Mouse (Mus musculus): ENCODE measurements around the gene Zdhhc18. TPM values are rescaled to one million over a fixed set of nuclear protein-coding genes. Genes with fewer than 3 reads are reported as not detected.

Zdhhc18 gene
- total RNA-seq, 2 experiments from 2014 or later, result 21.6 to 27.6 TPM

DNA sequence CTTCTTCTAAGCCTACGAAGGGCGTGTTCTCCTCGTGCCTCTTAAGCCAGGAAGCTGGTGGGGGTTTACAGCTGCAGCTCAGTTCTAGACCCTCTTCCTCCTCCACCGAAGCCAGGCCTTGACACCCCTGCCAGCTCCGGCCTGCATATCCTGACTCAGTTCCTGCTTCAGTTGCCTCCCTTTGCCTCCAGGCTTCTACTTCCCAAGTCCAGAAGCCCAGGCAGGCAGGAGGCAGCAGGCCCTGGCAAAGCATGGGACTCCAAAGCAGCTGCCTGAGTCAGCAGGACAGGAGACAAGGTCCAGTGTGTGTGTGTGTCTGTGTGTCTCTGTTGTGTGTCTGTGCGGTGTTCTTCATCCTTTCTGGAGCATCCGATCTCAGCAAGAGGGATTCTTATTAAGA, 45.8 kb downstream of the Zdhhc18 start:
- DNase-seq, result no peak

DNA sequence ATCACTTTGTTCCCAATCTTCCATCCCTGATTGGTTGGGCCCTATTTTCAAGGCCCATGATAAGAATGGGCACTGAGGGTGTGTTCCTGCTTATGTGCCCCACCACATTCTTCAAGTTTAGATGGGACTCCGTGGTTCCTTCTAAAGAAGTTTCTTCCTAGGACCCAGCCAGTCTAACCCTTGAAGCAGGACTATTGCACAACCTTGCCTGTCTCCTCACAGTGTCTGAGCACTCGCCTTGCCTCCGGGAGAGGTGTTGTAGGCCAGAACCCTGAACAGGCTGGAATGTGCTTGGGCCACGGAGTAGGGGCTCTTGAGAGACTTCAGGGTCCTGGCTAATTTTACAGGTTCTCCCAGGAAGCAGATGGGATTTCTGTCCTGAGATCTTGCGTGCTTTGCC, 46.9 kb downstream of the Zdhhc18 start:
- DNase-seq, result no peak

DNA sequence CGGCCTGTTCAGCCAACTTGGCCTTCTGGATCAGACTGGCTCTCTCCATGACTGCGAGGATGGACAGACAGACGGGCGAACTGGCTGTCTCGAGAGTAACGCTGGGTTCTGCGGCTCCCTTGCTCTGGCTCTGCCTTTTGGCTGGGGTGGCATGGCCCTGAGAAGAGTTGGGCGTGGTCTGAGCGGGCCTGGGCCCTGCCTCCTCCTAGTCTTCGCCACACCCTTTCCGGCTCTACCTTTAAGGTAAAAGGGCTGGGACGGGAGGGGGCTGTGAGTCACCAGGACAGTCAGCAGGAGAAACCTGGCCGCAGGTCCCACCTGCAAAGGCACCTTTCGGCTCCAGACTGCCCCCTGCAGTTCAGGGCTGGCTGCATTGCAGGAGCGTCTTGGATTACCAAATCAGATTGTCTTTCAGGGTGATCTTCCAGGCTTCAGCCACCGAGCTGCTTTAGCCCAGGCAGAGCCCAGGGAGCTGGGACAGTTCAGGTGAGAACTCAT, 48.2 kb downstream of the Zdhhc18 start, which contains the start of gene Sfn:
Sfn (minus strand) TSS at position 448 of the 498 bp plus-strand sequence.
- DNase-seq, result peak; percentile 59

DNA sequence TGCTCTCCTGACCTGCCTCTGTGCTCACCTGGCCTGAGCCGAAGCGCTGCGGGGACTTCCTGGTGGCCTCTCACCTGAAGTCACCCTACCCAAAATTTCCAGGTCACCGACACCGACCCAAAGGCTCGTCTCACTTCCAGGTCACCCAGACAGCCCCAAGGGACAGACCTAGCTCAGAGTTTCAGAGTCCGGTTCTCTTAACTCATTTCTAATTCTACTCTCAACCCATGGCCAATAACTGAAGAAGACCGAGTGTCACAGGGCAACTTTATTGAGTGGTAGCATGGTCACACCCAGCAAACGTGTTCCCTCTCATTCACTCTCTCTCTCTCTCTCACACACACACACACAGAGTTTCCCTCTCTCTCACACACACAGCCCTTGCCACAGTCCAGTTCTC, 49.6 kb downstream of the Zdhhc18 start:
- DNase-seq, result no peak

DNA sequence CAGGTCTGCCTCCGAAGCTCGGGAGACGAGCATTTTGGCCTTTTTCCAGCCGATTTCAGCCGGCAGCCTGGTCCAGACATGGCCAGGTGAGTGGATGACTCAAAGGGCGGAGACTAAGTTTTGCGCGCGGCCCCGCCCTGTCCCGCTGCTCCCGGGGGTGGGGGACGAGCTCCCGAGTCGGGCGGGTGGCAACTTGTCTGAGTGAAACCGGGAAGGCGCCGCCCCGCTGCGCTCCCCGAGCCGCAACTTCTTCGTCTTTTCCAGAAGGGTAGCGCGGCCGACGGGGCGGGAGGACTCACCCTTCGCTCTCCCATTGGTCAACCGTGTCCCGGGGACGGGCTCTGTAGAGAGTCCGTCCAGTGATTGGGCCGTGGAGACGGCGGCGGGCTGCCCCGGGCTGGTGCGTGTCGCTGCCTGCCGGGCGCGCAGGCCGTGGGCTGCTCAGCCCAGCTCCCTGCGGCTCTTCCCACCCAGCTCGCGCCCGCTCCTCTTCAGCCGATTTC, 50.3 kb downstream of the Zdhhc18 start:
- peak; percentile 88 for DNase-seq

DNA sequence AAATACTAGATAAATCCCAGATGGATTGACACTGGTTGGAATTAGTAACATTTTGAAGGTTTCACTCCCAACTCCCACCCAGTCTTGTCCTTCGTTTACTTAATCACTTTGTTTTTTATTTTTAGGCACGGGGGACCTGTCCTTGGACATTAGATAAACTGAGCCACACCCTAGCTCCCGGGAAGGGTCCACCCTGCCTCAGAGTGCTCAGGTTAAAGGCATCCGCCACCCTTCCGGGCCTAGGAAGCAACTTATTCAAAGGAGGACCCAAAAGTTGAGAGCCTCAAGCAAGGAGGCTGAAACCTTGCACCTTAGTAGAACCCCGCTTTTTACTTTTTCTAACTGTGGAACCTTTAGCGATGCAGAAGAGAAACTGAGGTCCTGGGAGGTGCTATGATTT, 50.8 kb downstream of the Zdhhc18 start:
- DNase-seq, result no peak

DNA sequence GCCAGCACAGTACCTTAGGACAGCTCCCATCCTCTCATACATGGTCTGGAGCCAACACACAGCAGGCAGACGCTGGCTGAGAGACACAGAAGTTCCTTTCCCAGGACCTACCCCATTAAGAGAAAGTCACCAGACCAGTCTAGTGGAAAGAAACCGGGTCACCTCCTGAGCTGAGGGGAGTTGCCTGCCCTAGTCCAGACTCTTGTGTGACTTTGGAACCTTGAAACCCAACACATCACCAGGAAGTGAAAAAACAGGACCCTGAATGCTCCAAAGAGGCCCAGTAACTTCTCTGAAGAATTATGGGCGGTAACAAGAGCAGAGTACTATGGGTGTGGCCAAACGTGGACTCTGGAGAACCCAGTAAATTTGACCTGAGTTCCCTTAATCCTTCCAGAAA, 51.3 kb downstream of the Zdhhc18 start:
- no peak for DNase-seq

DNA sequence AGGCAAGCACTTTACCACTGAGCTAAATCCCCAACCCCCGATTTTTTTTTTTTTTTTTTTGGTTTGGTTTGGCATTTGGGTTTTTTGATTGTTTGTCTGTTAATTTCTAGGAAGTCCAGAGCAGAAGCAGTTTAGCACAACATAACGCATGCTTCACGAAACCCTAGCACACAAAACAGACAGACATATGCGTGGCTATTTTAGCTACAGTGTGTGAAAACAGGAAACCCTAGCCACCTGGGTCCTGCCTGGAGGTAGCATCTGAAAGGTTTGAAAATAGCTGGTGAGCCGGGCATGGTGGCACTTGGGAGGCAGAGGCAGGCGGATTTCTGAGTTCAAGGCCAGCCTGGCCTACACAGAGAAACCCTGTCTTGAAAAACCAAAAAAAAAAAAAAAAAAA, 53.9 kb downstream of the Zdhhc18 start:
- no peak for DNase-seq

DNA sequence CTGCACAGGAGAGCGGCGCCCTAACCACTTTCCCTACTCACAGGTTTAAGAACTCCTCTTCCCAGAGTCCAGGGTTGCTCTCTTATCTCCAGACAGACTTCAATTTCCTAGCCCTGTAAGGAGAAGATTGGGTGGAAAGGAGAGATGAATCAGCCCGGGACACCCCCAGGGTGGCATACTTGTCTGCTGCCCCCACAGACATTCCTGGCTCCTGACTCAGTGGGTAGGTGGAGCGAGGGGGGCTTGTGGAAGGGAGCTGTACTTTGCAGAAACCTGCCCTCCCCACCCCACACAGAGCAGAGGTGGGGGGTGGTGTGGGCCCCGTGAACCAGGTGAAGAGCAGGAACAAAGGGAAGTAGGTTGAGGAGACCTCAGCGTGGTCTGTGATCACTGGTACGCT, 54.4 kb downstream of the Zdhhc18 start:
- DNase-seq, result no peak

DNA sequence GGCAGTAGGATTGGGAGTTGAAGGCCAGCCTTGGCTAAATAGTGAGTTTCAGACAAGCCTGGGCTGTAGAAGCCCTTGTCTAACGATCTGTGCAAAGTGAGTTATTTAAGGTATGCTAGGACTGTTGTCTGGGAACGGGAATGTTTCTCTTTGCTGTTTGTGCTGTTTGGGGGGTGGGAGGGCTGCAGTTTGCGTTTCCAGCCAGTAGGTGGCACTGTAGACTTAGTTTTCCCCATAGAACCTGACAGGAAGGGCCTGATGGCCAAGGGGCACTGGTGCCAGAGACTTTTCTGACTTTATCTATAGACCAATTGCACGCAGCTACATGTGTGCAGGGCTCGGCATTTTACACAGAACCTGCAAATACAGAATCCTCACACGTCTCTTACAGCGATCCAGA, 57.4 kb downstream of the Zdhhc18 start:
- peak; percentile 63 for DNase-seq

DNA sequence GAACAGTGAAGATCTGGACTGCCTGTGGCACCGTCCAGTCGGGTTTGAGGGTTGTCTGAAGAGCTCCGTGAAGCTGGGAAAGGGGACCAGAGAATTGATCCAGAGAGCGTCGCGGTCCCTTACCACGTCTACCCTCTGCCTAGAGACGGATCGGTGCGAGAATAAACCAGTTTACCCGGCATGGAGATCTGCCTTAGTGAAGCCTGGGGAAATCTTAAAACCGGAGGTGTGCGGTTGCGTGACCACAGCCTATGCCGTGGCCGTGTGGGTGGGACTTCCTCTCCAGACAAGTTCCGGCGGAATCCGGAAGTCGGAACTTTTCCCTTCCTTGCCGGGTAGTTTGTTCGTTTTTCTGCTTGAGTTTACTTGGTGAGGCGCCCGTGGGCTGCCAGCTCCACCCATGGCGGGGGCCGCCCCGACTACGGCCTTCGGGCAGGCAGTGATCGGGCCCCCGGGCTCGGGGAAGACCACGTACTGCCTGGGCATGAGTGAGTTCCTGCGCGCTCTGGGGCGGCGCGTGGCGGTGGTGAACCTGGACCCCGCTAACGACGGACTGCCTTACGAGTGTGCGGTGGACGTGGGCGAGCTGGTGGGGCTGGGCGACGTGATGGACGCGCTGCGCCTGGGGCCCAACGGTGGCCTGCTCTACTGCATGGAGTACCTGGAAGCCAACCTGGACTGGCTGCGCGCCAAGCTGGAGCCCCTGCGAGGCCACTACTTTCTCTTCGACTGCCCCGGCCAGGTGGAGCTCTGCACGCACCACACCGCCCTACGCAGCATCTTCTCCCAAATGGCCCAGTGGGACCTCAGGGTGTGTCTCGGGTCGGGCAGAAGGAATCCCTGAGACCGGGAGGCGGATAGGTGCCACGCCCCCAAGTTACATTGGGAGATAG, 65.6 kb downstream of the Zdhhc18 start, which contains the start of gene Gpn2:
Gpn2 (plus strand) TSS at position 304 of the 893 bp plus-strand sequence.
- DNase-seq, result peak; percentile 77

DNA sequence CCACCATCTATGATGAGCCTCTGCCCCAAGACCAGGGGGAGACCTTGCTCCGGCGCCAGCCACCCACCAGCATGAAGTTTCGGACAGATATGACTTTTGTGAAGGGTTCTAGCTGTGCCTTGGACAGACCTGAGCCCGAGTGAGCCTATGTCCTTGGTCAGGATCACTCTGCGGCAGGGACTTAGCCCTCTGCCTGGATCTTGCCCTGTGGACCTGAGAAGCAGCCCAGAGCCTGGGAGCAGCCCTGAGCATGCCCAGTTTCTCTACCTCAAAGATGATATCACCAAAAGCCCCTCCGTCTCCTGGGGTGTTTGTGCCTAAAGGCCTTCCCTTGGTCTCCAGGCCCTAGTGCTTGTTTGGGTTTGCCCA, 66.3 kb downstream of the Zdhhc18 start:
- no peak for DNase-seq

DNA sequence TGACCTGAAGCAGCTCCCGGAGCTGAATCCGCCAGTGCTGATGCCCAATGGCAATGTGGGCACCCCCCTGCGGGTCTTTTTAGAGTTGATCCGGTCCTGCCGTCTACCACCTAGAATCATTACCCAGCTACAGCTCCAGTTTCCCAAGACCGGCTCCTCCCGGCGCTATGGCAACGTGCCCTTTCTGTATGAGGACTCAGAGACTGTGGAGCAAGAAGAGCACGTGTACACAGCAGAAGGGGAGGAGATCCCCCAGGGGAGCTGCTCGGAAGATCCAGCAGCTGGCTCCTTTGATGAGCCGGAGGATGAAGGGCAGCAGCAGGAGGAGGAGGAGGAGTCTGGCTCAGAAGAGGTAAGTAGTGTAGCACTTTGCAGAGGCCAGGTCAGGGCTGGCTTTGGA, 72.0 kb downstream of the Zdhhc18 start:
- DNase-seq, result no peak

DNA sequence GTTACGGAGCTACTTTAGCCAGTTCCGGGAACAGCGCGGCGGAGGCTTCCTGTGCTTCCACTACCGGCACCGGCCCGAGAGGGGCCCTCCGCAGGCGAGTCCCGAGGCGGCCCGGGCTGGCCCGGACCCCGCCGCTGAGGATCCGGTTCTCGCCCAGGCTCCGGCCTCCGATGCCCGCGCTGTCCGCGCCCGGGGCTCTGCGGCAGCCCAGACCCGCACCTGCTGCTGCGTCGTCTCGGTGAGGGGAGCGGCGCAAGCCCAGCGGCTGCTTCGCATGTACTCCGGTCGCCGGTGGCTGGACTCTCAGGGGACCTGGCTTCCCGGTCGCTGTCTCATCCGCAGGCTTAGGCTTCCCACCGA, 75.1 kb downstream of the Zdhhc18 start:
- DNase-seq, result no peak

DNA sequence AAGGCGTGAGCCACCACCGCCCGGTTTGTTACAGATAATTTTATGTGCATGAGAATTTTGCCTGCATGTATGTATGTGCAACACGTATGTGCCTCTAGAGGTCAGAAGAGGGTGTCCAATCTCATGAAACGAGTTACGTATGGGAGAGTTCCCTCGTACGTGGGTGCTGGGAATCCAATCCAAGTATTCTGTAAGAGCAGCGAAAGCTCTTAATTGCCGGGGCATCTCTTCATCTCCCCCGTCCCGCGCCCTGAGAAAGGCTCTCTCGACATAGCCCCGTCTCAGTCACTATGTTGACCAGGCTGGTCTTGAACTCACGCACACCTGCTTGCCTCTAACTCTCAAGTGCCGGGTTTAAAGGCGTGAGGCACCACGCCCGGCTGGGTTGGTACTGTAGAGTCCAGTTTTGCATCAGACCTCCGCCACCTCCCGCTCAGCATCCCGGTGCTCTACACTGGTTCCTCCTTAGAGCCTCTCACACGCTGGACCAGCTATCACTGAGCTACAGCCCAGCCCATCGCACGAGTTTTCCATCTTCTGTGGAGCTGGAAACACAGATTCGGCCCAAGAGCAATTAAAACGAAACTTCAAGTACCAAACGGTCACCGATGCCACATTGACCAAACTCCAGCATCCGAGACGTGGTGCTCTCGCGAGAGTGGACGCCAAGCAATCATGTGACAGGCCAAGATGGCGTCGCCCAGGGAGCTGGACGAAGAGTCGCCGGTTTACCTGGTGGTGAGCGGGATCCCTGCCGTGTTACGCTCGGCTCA, 75.7 kb downstream of the Zdhhc18 start, which contains the start of gene Gpatch3:
Gpatch3 (plus strand) TSS at position 676 of the 773 bp plus-strand sequence.
- DNase-seq, result peak; percentile 91

DNA sequence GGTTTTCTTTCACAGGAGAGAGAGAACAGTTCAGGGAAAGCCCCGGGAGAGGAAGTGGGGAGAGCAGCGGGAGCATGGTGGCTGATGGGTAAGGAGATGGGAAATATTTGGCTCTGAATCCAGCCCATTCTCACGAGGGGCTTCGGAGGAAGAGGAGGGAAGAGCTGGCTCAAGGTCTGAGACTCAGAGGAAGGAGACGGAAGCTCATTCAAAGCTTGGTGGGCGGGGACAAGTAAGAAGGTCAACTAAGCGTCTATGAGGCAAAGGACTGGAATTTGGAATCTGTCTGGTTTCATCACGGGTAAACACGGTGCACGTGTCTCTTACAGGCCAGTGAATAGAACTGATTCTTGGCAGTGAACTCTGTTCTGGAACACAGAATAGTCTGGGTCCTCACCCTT, 79.9 kb downstream of the Zdhhc18 start:
- DNase-seq, result no peak

DNA sequence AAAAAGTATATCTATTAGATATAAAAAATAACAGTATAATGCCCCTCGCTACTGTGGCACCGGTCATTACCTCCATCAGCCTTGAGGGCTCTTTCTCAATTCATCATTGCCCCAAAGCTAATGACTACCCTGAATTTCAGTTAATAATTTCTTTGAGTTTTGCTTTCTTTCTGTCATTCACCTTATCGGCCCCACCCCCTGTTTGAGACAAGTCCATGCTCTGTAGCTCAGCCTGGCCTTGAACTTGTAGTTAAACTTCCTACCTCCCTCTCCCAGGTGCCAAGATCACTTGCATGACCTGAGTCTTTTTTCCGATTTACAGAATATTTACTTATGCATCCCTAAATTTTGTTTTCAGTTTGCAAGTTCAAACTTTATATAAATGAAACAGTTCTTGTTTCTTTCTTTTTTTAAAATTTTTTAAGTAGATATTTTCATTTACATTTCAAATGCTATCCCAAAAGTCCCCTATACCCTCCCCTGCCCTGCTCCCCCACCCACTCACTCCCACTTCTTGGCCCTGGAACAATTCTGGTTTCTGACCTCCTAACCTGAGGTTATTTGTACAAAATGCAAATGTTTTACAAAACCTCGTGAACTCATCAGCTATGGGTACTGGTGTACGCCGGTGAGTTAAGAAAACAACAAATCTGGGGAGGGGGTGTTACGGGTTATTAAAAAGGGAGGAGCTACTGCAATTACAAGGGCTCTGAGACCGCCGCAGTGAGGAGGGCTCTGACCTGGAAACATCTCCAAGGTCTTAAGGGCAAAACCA, 80.5 kb downstream of the Zdhhc18 start:
- no peak for DNase-seq

DNA sequence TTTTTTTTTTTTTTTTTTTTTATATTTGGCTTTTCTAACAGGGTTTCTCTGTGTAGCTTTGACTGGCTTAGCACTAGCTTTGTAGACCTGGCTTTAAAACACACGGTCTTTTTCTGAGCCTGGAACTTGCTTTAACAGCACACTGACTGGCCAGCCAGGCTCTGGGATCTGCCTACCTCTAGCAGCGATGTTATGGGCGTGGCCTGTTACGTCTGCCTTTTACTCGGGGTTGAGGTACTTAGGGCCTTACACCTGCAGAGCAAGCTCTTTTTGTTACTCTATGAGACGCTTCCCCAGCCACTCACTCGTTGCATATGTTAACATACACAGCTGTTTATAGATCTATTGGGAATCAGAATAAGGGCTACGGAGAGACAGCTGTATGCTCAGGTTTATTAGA, 82.7 kb downstream of the Zdhhc18 start:
- no peak for DNase-seq

DNA sequence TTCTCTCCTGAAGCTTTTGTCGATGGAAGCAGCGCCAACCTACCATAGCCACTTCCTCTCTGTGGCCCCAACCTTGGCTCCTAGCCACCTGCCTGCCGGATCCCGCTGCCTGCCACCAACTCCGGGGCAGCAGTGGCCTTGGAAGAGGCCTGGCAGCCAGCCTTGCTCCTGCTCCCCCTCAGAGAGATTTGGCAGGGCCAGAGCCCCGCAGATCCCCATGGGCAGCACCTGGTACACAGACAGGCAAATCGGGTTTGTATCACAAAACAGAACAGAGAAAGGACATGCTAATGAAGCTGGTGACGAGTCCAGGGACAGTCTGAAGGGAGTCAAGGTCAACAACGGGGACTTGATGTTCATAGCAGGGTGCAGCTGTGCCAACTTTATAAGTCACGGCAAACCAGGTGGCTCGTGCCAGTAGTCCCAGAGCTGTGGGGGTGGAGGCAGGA, 86.8 kb downstream of the Zdhhc18 start:
- peak; percentile 27 for DNase-seq

DNA sequence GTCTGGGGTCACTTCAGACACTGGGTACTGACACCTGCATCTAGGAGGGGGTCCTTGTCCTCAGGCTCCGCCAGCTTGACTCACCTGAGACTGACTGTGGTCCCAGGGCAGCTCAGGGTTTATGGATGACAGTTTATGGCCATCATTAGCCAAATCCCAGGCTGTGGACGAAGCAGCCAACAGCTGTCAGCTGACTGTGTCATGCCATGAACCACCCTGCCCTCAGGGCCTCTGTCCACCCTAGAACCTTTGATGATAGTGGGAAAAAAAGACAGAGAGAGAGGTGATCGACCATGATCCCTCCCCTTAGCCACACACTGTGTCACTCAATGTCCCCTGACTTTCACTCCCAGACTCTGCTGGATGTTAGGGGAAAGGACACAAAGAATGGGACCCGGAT, 88.3 kb downstream of the Zdhhc18 start:
- no peak for DNase-seq

DNA sequence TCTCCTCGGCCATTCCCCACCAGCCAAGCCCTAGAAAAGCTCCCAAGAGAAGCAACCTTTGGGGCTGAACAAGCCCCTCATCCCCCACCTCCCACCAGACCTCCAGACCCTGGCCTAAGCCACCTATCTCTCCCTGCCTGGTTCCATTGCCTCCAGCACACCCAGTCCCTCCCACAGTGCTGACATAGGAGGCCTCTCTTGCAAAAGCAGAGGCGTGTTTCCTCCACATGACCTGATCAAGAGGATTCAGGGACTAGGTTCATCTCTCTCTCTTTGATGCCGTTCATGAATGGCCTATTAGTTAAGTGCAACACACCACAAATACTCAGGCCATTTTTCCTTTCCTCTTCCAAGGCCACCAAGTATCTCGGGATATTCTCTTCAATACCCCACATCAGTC, 90.1 kb downstream of the Zdhhc18 start:
- DNase-seq, result no peak
